Mouse (Mus musculus): Measurements from ENCODE around the gene Gm28043.
"Not testable (repeated sequence)": the region's sequence is repeated elsewhere in the genome, so short reads cannot be mapped to it uniquely, and the experiment has no call there.

The Gm28043 gene

DNA sequence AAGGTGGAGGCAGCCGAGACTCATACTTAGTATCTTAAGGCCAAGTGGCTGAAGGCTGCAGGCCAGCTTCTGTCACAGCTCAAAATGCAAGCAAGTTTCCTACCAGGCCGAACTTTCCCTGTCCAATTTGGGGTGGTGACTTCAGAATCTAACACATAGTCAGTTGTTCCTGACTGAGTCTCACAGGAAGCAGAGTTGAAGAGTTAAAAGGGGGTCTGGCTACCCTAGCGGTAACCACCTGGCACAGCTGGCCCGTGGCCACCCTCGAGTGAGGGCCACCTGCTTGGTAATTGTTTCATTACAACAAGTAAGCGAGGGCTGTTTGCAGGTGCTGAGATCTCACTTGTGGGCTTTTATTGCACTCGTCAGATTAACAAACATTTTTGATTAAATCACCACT lies 97.9 kb downstream of the Gm28043 start:
- DNase-seq (ENCODE audit: low spot score), result no peak

DNA sequence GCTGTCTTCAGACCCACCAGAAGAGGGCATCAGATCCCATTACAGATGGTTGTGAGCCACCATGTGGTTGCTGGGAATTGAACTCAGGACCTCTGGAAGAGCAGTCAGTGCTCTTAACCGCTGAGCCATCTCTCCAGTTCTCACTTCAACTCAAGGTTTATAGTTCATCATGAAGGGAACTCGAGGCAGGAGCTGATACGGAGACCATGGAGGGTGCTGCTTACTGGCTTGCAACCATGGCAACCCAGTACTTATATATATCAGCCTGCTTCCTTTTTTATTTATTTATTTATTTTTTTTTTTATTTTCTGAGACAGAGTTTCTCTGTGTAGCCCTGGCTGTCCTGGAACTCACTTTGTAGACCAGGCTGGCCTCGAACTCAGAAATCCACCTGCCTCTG lies 99.1 kb downstream of the Gm28043 start:
- not testable (repeated sequence) for DNase-seq (ENCODE audit: low spot score)

DNA sequence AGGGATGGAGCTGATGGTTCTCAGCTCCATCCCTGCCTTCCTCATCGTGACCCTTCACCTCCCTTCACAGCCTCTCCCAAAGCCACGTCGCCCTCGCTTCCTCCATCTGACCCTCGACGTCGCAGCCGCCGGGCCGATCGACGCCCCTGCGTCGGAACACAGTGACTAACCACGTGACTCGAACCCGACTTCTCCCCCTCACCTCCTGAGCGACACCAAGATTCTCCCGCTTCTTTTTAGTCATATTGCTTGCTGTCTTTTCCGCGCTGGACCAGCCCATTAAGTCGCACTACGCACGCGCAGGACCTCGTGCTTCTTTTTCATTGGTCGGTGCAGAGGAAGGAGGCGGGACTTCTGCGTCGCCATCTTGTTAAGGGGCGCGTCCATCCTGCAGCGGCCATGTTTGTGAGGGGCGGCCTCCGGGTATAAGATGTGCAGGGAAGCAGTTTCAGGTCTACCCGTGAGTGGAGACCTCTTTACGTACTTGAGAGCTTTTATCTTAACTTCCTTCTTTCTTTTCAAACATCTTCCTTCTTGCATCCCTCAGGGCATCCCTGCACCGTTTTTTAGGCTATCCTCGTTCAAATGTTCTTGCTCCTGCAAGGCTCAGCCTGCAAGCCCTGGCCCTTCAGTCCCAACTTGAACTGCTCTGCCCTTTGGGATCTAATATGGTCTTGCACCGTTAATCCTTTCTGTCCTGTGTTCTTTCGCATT lies 102.2 kb downstream of the Gm28043 start, which contains the start of gene Ccdc167:
Ccdc167 (minus strand) TSS at position 313 of the 714 bp plus-strand sequence.
- peak; percentile 98 for DNase-seq (ENCODE audit: low spot score)

DNA sequence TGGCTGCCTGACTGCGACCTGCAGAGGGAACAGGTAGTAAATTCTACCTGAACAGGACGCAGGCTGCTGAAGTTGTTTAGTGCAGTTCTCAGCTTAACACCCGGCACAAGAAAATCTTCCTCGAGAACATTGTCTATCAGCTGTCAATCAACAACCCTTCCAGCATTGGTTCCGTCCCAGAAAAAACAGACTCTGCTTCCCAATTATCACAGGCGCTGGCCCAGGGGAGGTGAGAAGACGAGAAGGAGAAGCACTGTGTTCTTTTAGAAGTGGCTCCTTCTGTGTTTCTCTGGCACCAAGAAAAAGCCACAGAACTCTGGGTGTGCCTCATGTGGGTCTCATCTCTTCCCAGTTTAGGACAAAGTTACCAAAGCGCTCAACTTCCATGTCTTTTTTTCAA lies 104.0 kb downstream of the Gm28043 start:
- DNase-seq (ENCODE audit: low spot score), result no peak

DNA sequence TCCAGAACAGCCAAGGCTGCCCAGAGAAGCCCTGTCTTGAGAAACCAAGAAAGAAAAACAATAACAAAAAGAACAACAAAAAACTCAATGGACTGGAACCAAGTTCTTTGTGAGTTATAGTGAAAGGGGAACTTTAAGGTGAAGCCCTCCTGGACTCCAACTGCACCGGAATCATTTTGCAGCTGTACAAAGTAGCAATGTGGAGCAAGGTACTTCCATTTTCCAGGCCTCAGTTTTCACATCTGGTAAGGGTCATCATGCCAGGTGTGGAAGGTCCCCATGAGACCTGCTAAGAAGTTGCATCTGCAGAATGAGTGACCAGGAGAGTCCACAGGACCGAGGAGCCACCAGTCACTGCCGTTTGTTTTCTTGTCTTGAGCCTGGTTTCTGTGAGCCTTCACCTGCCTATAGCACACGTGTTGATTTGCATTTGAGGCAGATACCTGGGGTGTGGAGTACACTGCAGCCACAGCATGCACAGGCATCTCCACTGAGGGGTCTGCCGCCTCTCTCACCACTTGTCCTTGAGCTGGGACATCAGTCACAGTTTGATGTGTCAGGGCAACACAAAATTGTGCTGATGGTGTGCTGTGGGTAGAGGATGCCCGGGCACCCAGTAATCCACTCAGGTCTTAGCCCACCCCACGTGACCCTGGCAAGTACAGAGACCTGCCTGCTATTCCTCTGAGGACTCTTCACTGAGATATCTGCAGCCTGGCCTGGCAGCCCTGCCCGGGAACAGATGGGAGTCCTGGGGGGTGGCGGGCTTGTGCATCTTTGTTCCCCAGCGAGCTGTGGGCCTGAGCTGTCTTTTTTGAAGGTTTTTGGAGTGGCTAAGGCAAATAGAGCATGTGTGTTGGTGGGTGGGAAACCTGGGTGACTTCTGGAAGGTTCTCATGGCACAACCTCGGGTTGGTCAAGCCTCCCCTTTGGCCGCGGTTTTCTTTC lies 105.2 kb downstream of the Gm28043 start:
- DNase-seq (ENCODE audit: low spot score), result no peak

DNA sequence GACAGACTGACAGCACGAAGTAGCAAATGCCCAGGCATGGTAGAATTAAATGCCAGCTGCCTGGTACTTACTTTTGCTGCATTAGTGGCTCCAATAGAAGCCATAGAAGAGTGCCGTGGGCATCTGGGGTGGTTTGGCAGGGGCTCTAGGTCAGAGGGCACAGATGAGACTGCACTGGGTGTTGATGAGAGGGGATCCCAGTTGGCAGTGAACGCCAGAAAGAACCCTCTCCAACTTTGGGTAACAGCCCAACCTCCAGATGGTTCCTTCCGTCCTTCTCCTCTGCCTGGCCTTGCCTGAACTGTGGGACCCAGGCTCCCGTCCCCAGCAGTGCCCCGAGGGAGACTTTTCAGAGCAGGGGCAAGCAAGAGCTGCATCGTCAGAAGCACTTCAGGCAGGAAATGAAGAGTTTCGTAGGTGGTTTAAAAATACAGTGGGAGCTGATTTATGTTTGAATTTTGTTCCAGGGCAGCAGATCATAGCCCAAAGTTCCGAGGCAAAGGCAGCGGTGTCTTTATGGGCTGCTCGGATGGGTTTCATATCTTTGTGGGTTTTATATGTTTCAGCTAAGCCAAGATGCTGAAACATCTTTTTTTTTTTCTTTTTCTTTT lies 106.2 kb downstream of the Gm28043 start:
- DNase-seq (ENCODE audit: low spot score), result no peak

DNA sequence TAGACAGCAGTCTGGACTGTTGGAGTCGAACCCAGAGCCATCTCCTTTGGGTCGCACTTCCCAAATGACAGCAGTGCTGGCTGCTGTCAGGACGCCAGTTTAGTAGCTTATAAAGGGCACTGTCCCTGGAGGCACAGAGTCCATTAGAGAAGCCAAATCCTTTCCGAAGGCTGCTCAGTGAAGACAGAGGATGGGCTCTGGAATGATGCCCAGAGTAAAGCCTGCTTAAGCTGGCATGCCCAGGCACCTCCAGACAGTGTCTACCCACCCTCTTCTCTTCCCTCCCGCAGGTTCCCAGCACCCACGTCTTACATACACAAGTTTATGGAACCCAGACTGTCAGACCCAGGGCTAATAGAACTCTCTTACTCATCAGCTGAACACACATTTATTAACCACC lies 109.9 kb downstream of the Gm28043 start:
- DNase-seq (ENCODE audit: low spot score), result no peak

DNA sequence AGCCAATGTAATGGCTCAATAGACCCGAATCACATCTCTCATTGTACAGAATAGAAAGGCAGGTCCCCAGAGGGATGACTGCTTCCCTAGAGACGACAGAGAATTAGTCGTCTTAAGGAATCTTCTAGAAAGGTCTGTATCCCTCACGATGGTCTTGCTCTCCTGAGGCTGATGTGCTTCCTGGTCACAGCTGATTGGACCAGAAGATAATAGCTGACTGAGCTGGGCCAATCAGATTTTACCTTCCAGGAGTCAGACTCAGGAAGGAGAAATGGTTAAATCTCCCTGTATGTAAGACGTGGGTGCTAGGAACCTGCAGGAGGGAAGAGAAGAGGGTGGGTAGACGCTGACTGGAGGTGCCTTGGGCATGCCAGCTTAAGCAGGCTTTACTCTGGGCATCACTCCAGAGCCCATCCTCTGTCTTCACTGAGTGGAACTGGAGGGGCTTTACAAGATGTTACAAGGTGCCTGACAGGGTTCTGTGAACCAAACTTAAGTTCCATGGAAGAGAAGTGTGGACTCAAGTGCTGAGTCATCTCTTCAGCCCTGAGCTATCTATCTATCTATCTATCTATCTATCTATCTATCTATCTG lies 110.4 kb downstream of the Gm28043 start:
- DNase-seq (ENCODE audit: low spot score), result no peak

DNA sequence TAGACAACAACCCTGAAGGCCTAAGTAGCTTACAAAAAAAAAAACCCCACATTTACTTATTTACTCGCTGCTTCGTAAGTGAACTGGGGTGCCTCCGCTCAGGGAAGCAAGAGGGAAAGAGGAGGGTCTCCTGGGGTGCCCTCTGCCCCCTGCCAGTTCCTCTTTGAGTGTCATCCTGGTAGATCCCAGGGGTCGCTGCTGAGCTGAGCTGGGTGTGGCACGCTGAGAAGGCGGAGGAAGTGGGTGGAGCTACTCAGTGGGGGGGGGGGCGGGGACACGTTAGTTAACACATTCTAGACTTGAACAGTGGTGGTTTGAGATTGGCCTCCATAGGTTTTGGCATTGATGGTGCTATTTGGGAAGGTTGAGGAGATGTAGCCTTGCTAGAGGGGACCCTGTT lies 113.4 kb downstream of the Gm28043 start:
- no peak for DNase-seq (ENCODE audit: low spot score)

DNA sequence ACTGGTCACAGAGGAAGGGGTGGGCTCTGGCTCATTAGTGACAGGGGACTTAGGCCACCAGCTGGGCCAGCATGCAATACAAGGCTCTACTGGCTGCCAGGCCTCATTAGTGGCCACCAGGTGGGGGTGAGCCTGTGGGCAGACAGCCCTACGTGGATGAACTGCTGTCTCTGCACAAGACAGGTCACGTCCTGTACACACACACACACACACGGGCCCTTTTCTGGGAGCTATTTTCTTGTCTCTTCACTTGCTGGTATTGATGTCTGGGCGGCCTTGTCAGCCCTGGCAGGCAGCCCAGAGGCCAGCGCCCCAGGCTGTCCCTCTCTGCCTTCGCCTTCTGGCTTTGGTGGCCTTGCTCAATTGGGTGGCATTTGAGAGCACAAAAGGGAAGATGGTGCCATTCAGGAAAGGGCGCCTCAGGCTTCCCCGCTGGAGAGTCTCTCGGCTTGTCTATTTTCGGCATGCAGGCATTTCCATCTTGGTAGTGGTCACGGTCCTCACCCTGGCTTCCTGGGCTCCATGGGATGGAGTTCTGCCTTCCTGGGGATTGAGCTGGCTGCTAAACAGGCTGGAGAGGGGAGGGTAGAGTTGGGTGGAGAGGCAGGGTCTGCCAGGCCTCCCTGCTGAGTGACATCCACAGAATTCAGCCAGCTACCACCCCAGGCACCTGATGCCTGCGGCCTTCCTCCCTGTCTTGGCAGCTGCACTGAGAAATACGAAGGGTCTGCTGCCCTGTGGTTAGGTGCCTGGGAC lies 116.0 kb downstream of the Gm28043 start:
- no peak for DNase-seq (ENCODE audit: low spot score)

DNA sequence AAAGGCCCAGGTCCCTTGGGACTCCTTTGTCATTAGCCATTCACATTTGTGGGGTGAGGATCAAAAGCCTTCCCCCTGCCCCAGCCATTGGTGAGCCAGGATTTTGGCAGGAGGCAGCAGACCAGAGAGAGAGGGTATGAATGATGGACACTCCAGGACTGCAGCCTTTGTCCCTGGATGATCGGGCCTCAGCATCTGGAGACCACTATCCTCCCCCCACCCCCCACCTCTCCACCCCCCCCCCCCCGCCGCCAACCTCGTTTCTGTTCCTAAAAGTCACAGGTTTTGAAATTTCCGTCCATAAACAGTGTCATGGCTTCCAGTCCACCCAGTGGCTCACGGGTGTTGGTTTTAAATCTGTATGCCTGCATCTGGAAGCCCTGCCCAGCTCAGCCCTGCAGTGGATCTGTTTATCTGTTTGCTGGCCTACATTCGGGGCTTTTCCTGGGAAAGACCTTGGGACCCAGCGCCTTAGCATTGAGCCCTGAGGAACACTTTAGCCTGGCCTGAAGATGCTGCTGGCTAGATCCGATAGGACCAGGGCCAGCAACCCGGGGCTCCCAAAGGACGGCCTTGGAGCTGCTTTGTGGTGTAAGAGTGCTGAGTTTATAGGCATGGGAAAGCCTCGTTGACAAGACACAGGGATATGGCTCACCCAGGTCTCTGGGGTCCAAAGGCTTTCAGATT lies 116.7 kb downstream of the Gm28043 start:
- DNase-seq (ENCODE audit: low spot score), result no peak

DNA sequence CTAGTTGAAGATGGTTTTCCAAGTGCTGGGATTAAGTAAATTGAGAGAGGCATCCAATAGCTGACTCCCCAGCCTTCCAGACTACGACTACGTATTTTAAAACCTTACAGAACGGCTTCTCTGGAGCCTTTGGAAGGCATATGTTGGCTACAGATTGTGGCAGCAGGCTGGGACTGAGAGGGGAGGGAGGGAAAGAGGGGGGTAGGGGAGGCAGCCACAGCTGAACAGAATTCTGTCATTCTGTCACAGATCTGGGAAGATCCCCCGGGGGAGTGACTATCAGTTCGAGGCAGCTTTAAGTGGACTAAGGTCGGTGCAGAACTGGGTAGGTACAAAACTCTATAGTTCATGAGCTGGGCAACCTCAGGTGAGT lies 117.3 kb downstream of the Gm28043 start:
- no peak for DNase-seq (ENCODE audit: low spot score)

DNA sequence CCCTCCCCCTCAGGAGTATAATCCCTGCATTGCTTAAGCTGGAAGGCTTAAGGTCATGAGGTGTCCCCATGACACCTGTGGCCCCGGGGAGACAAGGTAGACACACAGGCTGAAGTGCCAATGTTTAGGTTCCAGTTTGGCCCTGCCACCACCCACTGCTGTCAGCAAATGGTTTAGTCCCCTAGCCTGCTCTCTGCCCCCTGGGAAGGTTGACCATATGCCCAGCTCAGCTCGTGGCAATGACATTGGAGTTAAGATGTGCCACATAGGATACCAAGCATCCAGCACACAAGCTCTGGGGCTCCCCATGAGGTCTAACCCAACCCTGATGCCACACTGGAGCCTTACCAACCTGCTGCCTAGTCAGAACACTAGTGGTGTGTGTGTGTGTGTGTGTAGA lies 117.8 kb downstream of the Gm28043 start:
- DNase-seq (ENCODE audit: low spot score), result no peak

DNA sequence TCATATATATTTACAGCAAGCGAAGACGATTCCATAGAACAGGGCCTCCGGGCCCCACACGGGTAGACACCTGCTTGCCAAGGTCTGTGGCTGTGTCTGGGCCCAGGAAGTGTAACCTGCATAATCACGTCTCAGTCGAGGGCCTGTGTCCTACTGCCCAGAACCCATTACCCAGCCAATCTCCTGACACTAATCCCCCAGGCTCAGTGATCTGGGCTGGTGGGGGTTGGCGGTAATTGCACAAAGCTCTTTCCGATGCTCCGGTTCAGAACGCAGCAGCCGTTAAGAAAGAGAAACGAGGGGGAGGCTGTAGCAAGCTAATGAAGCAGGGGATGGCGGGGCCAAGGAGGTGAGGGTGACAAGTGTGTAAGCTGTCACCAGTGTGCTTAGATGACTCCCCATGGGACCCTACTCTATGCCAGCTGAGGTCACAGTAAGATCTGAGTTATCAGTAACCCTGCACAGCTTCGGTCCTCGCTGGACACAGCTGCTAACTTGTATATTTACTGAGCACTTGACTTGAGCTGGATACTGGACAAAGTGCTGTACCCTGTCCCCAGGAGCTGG lies 121.9 kb downstream of the Gm28043 start:
- DNase-seq (ENCODE audit: low spot score), result no peak

DNA sequence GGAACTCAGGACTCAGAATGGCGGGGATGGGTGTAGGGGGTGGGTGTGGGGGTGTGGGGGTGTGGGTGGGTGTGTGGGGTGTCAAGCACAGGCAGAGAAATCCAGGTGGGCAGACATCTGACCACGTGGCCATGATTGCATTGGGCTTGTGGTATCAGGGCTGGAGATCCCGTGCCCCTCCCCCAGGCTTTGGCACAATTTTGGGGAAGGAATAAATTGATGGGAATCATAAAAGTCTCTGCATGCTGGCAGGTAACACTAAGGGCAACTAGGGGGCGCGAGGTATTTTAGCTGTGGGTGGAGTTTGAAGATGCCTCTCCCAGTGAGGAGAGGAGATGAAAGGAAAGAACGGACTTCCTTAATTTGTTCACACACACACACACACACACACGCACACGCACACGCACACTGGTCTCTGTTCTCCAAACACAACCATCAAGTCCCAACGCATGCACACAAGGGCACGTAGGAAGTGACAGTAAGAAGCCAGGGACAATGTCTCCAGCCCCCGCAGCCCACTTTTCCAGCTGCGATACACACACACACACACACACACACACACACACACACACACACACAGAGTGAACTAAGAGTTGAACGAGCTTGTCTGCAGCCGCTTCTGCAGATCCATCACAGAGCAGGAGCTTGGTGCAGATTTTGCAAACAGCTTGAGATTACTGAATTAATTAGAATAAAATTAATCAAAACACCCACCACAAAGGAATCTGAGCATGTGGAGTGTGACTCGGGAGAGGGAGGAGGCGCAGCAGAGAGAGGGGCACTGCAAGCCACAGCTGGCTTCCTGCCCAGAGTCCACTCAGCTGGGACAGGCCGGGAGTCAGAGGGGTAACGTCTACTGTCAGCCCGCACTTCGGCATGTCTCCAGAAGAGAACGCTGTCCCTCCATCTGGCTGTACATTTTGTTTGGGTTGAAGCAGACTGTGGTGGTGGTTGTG lies 123.5 kb downstream of the Gm28043 start:
- DNase-seq (ENCODE audit: low spot score), result no peak

DNA sequence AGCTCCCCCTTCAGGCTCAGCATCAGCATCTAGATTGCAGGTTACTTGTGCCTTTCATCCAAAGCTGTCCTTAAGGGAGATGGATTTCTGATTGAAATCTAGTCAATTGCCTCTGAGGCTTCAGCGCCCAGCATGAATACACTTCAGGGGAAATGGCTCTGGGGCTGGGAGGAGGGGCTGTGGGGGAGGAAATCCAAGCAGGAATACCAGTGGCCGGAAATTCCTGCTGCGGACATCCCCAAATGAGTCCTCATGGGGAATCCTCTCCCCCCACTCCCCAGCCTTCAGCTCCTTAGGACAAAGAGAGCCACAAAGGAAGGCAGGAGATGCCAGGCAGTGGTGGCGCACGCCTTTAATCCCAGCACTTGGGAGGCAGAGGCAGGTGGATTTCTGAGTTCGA lies 132.8 kb downstream of the Gm28043 start:
- no peak for DNase-seq (ENCODE audit: low spot score)
